Mouse (Mus musculus) urinary bladder, postnatal 14 days (tissue): Measurements from ENCODE around the gene Amn.

ENCODE experiments used
- DNase-seq: peaks from one replicate; pipeline ENCODE4 v3.0.0; 2021; ENCODE audit warnings: low spot score

The Amn gene

GRCm38 (mm10) chr12:111267673-111268325 is 3.1 kb upstream of the Amn start:
- DNase-seq: no peak

DNA sequence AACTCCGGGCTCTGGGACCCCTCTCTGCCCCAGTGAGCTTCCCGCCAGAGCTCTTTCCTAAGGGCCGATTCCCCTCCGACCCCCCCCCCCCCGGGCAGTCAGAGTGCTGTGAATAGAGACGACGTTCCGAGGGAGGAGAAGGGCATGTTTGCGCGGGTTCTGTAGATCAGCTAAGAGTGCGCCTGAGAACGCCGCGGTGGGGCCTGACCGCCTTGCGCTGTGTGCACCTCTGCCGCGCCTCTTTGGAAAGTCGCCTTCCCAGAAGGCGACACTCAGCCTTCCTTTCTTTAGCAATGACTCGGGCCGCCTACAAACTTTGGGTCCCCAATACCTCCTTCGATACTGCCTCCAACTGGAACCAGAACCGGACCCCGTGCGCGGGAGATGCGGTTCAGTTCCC is 511 bp downstream of the Amn start:
- DNase-seq: no peak

DNA sequence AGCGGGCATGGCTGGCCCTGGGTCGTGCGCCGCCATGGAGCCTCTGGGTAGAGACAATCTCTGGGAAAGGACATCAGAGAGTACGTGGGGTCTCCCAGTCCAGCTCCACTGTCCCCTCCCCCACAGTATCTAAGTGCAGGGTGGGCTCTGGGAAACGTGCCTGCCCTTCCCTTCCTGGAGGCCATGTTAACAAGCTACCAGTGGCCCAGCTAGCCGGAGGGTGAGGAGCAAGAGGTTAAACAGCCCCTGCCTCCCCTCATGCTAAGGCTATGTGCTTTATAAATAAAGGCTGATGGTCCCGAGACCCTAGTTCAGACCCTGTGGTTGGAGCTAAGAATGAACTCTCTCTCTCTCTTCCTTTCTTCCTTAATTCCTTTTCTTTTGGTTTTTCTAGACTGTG is 1.1 kb downstream of the Amn start:
- DNase-seq: no peak

- DNase-seq: peak; percentile 79
Measured at GRCm38 (mm10) chr12:111272420-111272819, 1.5 kb downstream of the Amn start.

- no peak for DNase-seq
Measured at GRCm38 (mm10) chr12:111274006-111274405, 3.1 kb downstream of the Amn start.

- DNase-seq: no peak
Measured at GRCm38 (mm10) chr12:111274447-111275149, 3.7 kb downstream of the Amn start.

- DNase-seq: no peak
Measured at GRCm38 (mm10) chr12:111275150-111275841, 4.4 kb downstream of the Amn start.

- no peak for DNase-seq
Measured at GRCm38 (mm10) chr12:111276371-111276770, 5.5 kb downstream of the Amn start.

GRCm38 (mm10) chr12:111283573-111283972 is 12.7 kb downstream of the Amn start:
- no peak for DNase-seq

DNA sequence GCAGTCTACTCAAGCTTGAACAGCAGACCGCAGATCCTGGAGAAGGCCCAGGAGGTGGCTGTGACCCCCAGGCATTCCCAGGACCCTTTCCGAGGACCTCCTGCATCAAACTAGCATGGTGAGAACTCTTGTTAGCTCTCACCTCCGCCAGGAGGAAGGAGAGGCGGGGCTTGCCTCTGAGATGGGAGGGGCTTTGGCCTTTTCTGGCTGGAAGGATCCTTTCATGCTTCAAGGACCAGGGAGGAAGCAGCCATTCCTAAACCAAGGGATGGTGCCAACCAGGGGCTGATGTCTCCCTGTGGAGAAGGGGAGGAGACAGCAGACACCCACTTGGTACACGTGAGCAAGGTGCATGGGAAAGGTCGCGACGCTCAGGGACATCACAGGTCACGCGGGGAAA is 13.6 kb downstream of the Amn start:
- no peak for DNase-seq

- DNase-seq: no peak
Measured at GRCm38 (mm10) chr12:111293025-111293424, 22.1 kb downstream of the Amn start.

- DNase-seq: no peak
Measured at GRCm38 (mm10) chr12:111301322-111302017, 30.6 kb downstream of the Amn start.

GRCm38 (mm10) chr12:111302018-111302345 is 31.1 kb downstream of the Amn start:
- no peak for DNase-seq

- no peak for DNase-seq
Measured at GRCm38 (mm10) chr12:111303702-111304337, 32.9 kb downstream of the Amn start.

GRCm38 (mm10) chr12:111306821-111307220 is 35.9 kb downstream of the Amn start:
- DNase-seq: no peak

DNA sequence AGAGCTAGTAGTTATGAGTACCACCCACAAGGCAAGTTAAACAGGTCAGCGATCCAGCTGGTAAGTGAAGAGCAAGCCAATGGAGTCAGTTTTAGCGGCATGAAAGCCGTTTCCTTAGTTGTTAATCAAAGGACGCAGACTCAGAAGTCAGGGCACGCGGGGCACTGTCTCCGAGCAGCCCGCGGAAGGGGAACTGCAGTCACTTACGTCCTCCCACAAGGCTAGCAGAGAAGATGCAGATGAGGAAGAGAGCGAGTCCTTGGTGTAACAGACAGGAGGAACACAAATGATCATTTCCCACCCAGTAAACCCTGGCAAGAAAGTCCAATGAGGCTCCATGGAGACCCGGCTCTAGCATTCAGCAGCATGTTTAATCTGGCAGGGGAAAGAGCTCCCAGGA is 38.4 kb downstream of the Amn start:
- no peak for DNase-seq

DNA sequence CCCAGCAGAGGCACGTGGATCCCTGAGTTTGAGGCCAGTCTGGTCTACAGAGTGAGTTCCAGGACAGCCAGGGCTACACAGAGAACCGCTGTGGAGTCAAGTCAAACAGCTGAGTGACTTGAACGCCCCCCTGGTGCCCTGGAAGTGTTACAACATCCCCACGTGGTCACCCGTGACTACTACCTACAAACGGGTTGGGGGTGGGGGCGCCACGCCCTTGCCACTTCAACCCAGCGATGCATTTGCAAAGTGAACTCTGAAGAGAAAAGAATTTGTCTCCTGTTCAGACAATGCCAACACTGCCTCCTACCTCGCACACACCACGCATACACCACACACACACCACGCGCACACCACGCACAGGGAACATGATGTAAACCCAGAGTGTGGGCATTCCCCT is 39.0 kb downstream of the Amn start:
- DNase-seq: no peak

- no peak for DNase-seq
Measured at GRCm38 (mm10) chr12:111311775-111312174, 40.9 kb downstream of the Amn start.

GRCm38 (mm10) chr12:111314273-111314672 is 43.4 kb downstream of the Amn start:
- DNase-seq: no peak

- DNase-seq: no peak
Measured at GRCm38 (mm10) chr12:111317694-111318093, 46.8 kb downstream of the Amn start.

- no peak for DNase-seq
Measured at GRCm38 (mm10) chr12:111320549-111320948, 49.7 kb downstream of the Amn start.

DNA sequence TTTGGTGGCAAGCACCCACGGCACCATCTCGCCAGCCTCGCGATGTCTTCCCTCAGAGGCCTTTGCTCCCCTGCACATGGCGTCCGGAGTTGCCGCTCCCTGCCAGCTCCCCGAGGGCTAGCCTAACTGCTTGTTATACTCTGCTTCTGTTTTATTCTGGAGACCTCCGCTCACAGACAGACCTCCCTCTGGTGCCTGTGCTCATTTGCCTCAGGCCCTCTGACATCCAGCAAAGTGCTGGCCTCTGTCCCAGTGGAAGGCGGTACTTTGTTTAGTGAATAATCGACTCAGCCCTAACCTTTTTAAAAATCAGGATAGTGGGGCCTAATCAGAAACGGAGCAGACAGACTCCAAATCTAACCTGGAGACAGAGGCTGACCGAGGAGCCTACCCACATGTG is 50.9 kb downstream of the Amn start:
- no peak for DNase-seq
